Mouse (Mus musculus) E14TG2a.4 (cell line): Measurements from ENCODE around the gene Cacng3.

Experiments used
- CTCF ChIP-seq: conservative IDR thresholded peaks from 2 replicates; pipeline ENCODE4 v1.5.1; 2014; ENCODE audit warnings: low read length
- NANOG ChIP-seq: IDR thresholded peaks from 2 replicates; pipeline ENCODE4 v1.6.1; 2014; ENCODE audit warnings: borderline replicate concordance, low read length, mixed read lengths
- POU5F1 ChIP-seq: IDR thresholded peaks from 2 replicates; pipeline ENCODE4 v1.6.1; 2014; ENCODE audit warnings: low read length, borderline replicate concordance

GRCm38 (mm10) chr7:122800821-122801220 is 130.5 kb downstream of the Cacng3 start:
- TF ChIP-seq CTCF: no peak
- TF ChIP-seq POU5F1: no peak
- TF ChIP-seq NANOG: no peak
